Mouse (Mus musculus) kidney, adult 8-10 months (tissue): ENCODE measurements around the gene Ubr3.

Experiments
- DNase-seq, 2 experiments: peaks; one replicate each; pipeline ENCODE4 v3.0.0; 2022

The Ubr3 gene

GRCm38 (mm10) chr2:69912801-69913200 lies 15.8 kb downstream of the Ubr3 start:
- DNase-seq: no peak

GRCm38 (mm10) chr2:69917301-69917700 lies 20.3 kb downstream of the Ubr3 start:
- no peak for DNase-seq

- no peak for DNase-seq
Observed at GRCm38 (mm10) chr2:69924943-69925342, 27.9 kb downstream of the Ubr3 start.

GRCm38 (mm10) chr2:69936331-69936730 lies 39.3 kb downstream of the Ubr3 start:
- no peak for DNase-seq

- no peak for DNase-seq
Observed at GRCm38 (mm10) chr2:69939226-69939625, 42.2 kb downstream of the Ubr3 start.

- DNase-seq: no peak
Observed at GRCm38 (mm10) chr2:69939649-69940048, 42.6 kb downstream of the Ubr3 start.

GRCm38 (mm10) chr2:69941391-69942030 lies 44.5 kb downstream of the Ubr3 start:
- DNase-seq: no peak

GRCm38 (mm10) chr2:69952849-69953248 lies 55.8 kb downstream of the Ubr3 start:
- no peak for DNase-seq

- no peak for DNase-seq
Observed at GRCm38 (mm10) chr2:69955635-69956034, 58.6 kb downstream of the Ubr3 start.

- no peak for DNase-seq
Observed at GRCm38 (mm10) chr2:69957622-69958021, 60.6 kb downstream of the Ubr3 start.

- DNase-seq: no peak
Observed at GRCm38 (mm10) chr2:69974896-69975295, 77.8 kb downstream of the Ubr3 start.

- DNase-seq: no peak
Observed at GRCm38 (mm10) chr2:69989224-69989623, 92.2 kb downstream of the Ubr3 start.

GRCm38 (mm10) chr2:69990647-69991046 lies 93.6 kb downstream of the Ubr3 start:
- no peak for DNase-seq

- DNase-seq: peak in 1 of 2 experiments; percentile 9
Observed at GRCm38 (mm10) chr2:69994082-69994736, 97.2 kb downstream of the Ubr3 start.

GRCm38 (mm10) chr2:69994779-69995178 lies 97.7 kb downstream of the Ubr3 start:
- no peak for DNase-seq

- DNase-seq: no peak
Observed at GRCm38 (mm10) chr2:69999097-69999770, 102.2 kb downstream of the Ubr3 start.

- no peak for DNase-seq
Observed at GRCm38 (mm10) chr2:70000316-70000715, 103.3 kb downstream of the Ubr3 start.

GRCm38 (mm10) chr2:70006492-70006891 lies 109.4 kb downstream of the Ubr3 start:
- no peak for DNase-seq

- no peak for DNase-seq
Observed at GRCm38 (mm10) chr2:70012941-70013340, 115.9 kb downstream of the Ubr3 start.

GRCm38 (mm10) chr2:70018236-70018635 lies 121.2 kb downstream of the Ubr3 start:
- DNase-seq: peak in 1 of 2 experiments; percentile 19

GRCm38 (mm10) chr2:70024454-70024853 lies 127.4 kb downstream of the Ubr3 start:
- DNase-seq: no peak

- no peak for DNase-seq
Observed at GRCm38 (mm10) chr2:70025711-70026110, 128.7 kb downstream of the Ubr3 start.

GRCm38 (mm10) chr2:70031472-70031871 lies 134.4 kb downstream of the Ubr3 start:
- DNase-seq: no peak

GRCm38 (mm10) chr2:70034895-70035294 lies 137.8 kb downstream of the Ubr3 start:
- DNase-seq: no peak
